Comparison of ENCODE assay signal across 8 mouse cellular contexts in genomic region chr3:138526916-138527666, GRCm38 (mm10). TPM values are rescaled to one million over a fixed set of nuclear protein-coding genes. Genes with fewer than 3 reads are reported as not detected.
DNase-seq lines count a peak whose midpoint lies in the region; ATAC-seq lines count a peak whose summit lies in the region.

No protein-coding gene starts in this region.

- H3K4me3 ChIP-seq in forebrain, embryonic 14.5 days (ENCODE audit: low read depth, low read length), result peak overlapping the region; percentile 96
- peak overlapping the region; percentile 99 for H3K4me3 ChIP-seq in neural tube, embryonic 15.5 days (replicated peaks)

- peak overlapping the region; percentile 89 for H3K4me2 ChIP-seq in forebrain, embryonic 14.5 days (ENCODE audit: low read length)
- H3K4me2 ChIP-seq in neural tube, embryonic 15.5 days, result peak overlapping the region; percentile 82

- H3K27ac ChIP-seq in forebrain, embryonic 14.5 days (ENCODE audit: low read depth, low read length), result peak overlapping the region; percentile 97
- H3K27ac ChIP-seq in neural tube, embryonic 15.5 days (replicated peaks), result peak overlapping the region; percentile 97

- H3K4me1 ChIP-seq in forebrain, embryonic 14.5 days (ENCODE audit: control insufficient read depth, insufficient read depth, low read length), result peaks cover 11% of the 10 kb centered on the region
- peaks cover 37% of the 10 kb centered on the region for H3K4me1 ChIP-seq in neural tube, embryonic 15.5 days

- intact Hi-C loops in heart, postnatal 14 days (cut with DNase I), result loop anchor here (2.0 to 10.0 kb wide), 4 partner anchors 38 to 548 kb away; partner anchors contain the start of genes Adh5, Metap1, Rap1gds1 and Tspan5

- peak overlapping the region; percentile 93 for H3K9ac ChIP-seq in forebrain, embryonic 14.5 days (ENCODE audit: low read length)
- H3K9ac ChIP-seq in neural tube, embryonic 15.5 days (replicated peaks), result peak overlapping the region; percentile 97

- ATAC-seq in forebrain, embryonic 14.5 days, result peak; percentile 95
- peak; percentile 96 for ATAC-seq in neural tube, embryonic 15.5 days (ENCODE audit: low FRiP score)

- WGBS in forebrain, embryonic 14.5 days, result under 1% methylated on average over 66 of the region's 85 CpGs
- under 1% methylated on average over 83 of the region's 85 CpGs for WGBS in neural tube, embryonic 15.5 days

- H3K36me3 ChIP-seq in forebrain, embryonic 14.5 days (ENCODE audit: control insufficient read depth, insufficient read depth, low read length), result no peaks in the 10 kb centered on the region
- H3K36me3 ChIP-seq in neural tube, embryonic 15.5 days, result no peaks in the 10 kb centered on the region

- DNase-seq in ES-CJ7 (ENCODE audit: low read depth, low spot score), result peak; percentile 99
- DNase-seq in cerebellum, adult 11 months, result peak; percentile 95
- peak; percentile 100 for DNase-seq in forebrain, embryonic 14.5 days (ENCODE audit: low spot score)
- peak; percentile 95 for DNase-seq in heart, postnatal 14 days
- peak; percentile 97 for DNase-seq in layer of hippocampus, adult 11-12 months (ENCODE audit: low spot score)
- DNase-seq in lung, adult 18-20 months, result peak; percentile 99
- DNase-seq in testis, postnatal 14 days (ENCODE audit: low spot score), result peak; percentile 100

- H3K27me3 ChIP-seq in forebrain, embryonic 14.5 days (replicated peaks; ENCODE audit: control insufficient read depth, insufficient read depth, low read length), result no peaks in the 10 kb centered on the region
- no peaks in the 10 kb centered on the region for H3K27me3 ChIP-seq in neural tube, embryonic 15.5 days (replicated peaks)

- no peaks in the 10 kb centered on the region for H3K9me3 ChIP-seq in forebrain, embryonic 14.5 days (replicated peaks; ENCODE audit: control insufficient read depth, low read length)
- no peaks in the 10 kb centered on the region for H3K9me3 ChIP-seq in neural tube, embryonic 15.5 days (replicated peaks)

RNA-seq across cellular contexts. Expression of gene Eif4e, which starts 1.1 kb away (rescaled TPM):
- 448 and 459 TPM in 2 replicates for polyA plus RNA-seq in forebrain, embryonic 14.5 days (2014; fragmentation: Nextera tagmentation; extraction: Ambion mirVana)
- total RNA-seq in heart, postnatal 14 days (2021), result 100 to 1,000 TPM; 122 to 134 TPM
- 320 and 328 TPM in 2 replicates for polyA plus RNA-seq in neural tube, embryonic 15.5 days (2015; fragmentation: Nextera tagmentation; extraction: Ambion mirVana)

RNA-seq across cellular contexts. Expression of gene Metap1, which starts 37.8 kb away (rescaled TPM):
- polyA plus RNA-seq in forebrain, embryonic 14.5 days (2014; fragmentation: Nextera tagmentation; extraction: Ambion mirVana), result 48.9 and 51.8 TPM in 2 replicates
- 10 to 100 TPM; 39.6 to 42.6 TPM for total RNA-seq in heart, postnatal 14 days (2021)
- 47.0 and 47.5 TPM in 2 replicates for polyA plus RNA-seq in neural tube, embryonic 15.5 days (2015; fragmentation: Nextera tagmentation; extraction: Ambion mirVana)

Comparison
In these comparisons a context has a peak if more than half of its experiments do, and no peak if none do; other contexts are left out.
1. Peak in every context shown above with its lines: DNase-seq, ATAC-seq, H3K4me3 ChIP-seq and H3K27ac ChIP-seq.